Mouse (Mus musculus): ENCODE measurements at regions not wholly inside any gene's neighbourhood (a gene's known extent, or its start where the extent isn't known, plus 50 kb on each side); places are given as distances from the start of the nearest gene placed in this dataset.
"Not testable (repeated sequence)": the region's sequence is repeated elsewhere in the genome, so short reads cannot be mapped to it uniquely, and the experiment has no call there.

DNA sequence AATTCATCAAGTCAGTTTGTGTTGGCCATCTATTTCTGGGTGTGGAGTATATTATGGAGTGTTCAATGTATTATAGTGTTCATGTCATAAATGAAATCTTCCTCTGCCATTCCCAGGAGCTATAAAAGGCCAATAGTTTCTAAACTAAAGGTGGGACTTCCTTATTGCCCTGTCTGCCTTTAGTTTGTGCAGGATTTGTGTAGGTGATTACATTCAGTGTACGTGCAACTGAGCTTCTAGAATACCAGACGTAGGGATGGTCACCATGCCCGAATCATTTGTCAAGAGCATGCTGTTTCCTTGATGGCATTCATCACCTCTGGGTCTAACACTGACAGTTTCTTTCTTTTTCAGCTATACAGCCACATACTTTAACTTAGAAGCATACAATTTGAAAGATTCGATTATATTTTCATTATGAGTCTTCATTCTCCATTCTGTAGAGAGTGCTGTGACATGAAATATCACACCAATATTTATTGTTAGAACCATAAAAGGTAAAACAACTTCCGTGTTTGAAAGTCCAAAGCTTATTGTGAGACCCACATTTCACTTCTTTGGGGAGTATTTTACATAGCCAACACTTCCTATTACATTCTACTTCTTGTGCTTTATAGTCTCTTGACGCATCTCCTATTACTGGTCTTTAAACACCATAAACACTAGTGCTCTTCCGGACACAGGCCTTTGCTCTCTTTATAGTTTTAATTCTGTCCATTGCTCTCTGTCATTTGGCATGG is 494.1 kb upstream of the Klf6 start:
- DNase-seq (ENCODE audit: low read depth, low spot score) = no peak

GRCm38 (mm10) chr13:5370007-5370406 is 491.3 kb upstream of the Klf6 start:
- no peak for DNase-seq (ENCODE audit: low read depth, low spot score)

GRCm38 (mm10) chr13:5373191-5373590 is 488.1 kb upstream of the Klf6 start:
- DNase-seq (ENCODE audit: low read depth, low spot score) = no peak

DNA sequence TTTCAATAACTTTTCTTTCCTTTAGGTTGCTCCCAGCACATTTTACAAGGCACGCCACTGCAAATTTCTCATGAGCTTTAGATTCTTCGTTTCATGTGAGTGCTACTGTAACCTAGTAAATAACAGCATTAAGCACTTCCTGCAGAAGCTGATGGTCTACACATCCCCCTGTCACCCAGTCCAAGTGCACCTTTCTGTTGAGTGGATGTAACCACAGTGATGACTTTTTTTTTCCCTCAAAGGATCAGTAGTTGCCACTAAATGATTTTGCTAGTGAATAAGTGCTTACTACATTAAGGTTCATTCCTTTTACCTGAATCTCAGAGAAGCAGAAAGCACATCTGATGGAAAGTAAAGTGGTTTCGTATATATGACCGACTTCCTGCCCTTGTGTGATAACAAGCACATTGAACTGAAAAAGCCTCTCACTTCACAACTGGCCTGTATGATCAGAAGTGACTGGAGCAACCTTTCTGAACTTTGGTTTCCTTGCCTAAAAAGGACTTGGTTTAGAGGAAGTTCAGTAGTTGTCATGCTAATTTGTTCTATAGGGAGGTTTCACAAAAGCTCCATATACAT is 453.0 kb upstream of the Klf6 start:
- DNase-seq (ENCODE audit: low read depth, low spot score) = no peak

DNA sequence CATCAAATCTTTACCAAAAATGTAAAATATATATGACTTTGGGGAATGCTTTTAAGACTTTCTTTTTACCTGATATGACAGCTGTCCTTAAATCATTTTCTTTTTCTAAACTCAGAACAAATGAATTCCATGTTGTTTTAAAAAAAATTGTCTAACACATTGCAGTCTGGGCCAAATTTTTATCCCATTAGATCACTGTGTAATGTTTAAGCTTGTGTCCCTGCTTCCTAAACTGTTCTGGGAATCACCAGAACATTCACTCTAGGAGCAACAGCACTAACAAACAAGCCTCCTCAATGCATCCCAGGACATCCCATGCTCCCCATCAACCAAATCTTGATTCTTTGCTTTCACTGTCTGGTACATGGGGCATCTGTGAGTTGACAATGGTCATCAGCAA is 449.2 kb upstream of the Klf6 start:
- no peak for DNase-seq (ENCODE audit: low read depth, low spot score)

DNA sequence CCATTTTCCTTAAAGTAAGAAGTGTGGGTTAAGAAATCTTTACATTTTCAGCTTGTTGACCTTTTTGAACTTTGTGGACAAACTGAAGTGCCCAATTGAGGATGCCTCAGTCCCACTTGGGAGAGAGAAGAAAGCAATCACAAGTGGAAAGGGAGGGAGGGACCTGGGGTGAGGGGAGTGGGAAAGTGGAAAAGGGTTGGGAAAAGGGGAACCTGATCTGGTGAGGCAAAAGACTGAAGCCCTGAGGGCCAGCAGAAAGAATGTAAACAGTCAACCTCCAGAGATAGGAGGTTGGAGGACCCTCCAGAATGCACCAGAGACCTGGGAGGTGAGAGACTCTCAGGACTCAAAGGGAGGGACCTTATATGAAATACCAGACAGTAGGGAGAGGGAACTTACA is 448.3 kb upstream of the Klf6 start:
- DNase-seq (ENCODE audit: low read depth, low spot score) = not testable (repeated sequence)

GRCm38 (mm10) chr13:5424110-5424509 is 437.2 kb upstream of the Klf6 start:
- no peak for DNase-seq (ENCODE audit: low read depth, low spot score)

- no peak for DNase-seq (ENCODE audit: low read depth, low spot score)
These were observed 435.6 kb upstream of the Klf6 start for GRCm38 (mm10) chr13:5425491-5426232.

GRCm38 (mm10) chr13:5433652-5434051 is 427.6 kb upstream of the Klf6 start:
- no peak for DNase-seq (ENCODE audit: low read depth, low spot score)

DNA sequence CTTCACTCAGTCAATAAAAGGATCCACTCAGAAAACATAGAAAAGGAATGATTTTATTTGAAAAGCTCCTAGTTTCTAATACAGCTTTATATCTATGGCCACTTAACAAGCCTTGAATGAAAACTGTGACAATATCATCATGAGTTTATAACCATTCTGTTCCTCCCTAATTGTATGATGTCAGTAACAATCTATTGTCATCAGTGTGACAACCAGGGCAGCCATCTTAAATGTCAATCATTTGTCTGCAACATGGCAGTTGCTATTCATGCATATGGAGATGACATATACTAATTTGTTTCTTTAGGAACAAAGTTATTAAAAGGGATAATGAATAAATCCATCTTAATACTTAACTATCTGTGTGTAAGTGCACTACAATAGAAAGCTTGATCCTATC is 426.2 kb upstream of the Klf6 start:
- DNase-seq (ENCODE audit: low read depth, low spot score) = no peak

DNA sequence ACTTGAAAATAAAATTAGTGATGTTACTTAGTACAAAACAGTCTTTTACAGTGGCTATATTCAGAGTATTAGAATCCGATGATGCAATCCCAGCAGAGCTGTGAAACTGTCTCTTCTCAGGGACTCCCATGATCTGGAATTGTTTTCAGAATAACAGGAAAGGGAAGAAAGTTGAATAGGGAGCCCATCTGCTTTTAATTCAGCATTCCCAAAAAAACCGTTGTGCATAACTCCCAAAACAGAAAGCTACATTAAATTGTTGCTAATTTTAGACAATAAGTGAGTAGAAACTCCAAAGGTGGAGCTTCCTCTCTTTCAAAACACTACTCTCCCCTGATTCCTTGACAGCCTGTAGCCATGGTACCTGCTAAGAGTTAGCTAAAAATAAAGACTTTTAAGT is 425.1 kb upstream of the Klf6 start:
- DNase-seq (ENCODE audit: low read depth, low spot score) = no peak

GRCm38 (mm10) chr13:5440454-5440853 is 420.8 kb upstream of the Klf6 start:
- DNase-seq (ENCODE audit: low read depth, low spot score) = no peak

DNA sequence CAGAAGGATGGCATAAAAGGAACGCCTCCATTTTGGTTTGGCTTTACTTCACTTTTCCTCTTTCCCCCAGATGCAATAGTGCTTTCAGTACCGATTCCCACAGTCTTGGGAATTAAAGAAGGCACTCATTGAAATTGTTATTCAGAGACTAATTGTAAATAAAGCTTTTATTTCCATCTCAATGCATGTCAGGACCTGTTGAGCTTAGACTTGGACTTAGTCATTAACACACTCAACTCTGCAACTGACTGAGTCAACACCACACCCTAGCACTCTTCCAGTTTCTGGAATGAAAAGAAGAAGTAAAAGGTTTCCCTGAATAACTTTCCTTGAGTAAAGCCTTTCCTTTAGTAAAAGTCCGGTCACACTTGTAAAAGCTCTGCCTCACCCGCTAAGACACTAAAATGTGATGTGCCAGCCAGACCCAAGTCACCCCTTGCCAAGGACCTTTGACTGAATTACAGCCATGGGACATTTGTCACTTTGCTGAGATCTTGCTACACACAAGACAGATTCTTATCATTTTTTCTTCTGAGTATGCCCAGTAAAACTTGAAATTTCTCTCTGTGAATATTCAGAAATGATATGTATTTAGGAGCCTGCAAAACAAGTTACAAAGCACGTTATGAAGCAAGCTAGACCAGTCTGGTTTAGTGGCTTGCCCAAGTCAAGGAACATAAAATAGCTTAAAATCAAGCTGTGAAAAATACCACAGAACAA is 416.4 kb upstream of the Klf6 start:
- no peak for DNase-seq (ENCODE audit: low read depth, low spot score)

- DNase-seq (ENCODE audit: low read depth, low spot score) = no peak
These were observed 412.7 kb upstream of the Klf6 start for GRCm38 (mm10) chr13:5448601-5449000.

DNA sequence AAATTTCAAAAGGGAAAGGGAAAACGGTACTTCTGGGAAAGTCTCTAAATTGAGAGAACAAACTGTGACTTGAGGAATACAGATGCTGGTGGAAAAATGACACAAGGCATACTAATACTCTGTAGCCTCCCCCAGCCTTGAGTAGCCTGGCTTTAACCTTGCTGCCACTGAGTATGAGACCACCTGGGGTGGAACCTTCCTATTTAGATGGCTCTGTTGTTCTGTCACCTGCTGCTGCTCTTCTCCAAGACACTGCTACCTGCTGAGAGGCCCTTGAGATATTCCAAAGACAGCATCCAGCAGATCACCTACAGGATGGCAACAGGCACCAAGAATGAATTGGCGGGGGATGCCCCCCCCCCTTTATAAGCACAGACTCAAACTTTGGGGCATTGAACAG is 380.5 kb upstream of the Klf6 start:
- no peak for DNase-seq (ENCODE audit: low read depth, low spot score)

DNA sequence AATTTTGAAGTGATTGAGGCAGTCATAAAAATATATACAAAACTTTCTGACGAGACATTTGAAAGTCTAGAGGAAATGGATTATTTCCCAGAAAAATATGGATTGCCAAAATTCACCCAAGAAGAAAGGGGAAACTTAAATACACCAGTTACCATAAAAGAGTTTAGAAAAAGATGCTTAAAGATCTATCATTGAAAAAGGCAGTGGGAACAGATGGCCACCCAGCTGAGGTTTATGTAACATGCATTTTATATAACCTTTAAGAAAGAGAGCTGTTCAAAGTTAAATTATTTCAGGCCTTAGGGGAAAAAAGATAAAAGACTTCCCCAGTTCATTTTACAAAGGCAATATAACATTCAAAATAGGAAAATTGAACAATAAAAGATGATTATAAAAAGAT is 369.0 kb upstream of the Klf6 start:
- no peak for DNase-seq (ENCODE audit: low read depth, low spot score)

DNA sequence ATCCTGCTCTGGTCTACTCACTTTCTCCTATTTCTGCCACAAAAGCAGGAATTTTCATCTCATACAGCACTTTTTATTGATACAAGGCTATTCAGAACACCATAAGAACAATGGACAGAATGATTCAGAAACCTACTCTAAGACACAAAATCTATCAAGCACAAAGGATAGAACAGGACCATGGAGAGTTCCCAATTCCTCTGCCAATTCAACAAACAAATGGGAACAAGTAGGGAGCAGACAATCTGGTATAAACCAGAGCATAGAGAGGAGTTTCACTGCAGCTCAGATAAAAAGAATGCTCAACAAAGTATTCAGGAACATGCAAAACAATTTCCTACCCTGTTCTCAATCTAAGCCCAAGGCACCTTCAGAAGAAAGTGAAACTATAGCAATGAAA is 363.7 kb upstream of the Klf6 start:
- no peak for DNase-seq (ENCODE audit: low read depth, low spot score)

DNA sequence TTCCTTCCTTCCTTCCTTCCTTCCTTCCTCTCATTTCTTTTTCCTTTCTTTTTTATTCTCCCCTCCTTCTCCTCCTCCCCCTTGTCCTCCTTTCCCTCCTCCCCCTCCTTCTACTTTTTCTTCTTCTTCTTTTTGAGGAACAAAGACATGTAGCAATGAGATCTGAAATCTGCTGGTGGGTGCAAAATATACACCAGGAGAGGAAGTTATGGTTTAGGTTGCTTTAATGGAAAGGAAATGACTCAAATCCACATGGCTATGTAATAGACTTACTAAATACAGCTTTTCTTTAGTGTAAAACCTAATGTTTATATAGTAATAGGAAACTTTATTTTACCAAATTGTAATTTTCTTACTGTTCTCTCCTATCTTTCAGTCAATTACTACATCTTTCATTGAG is 349.5 kb upstream of the Klf6 start:
- DNase-seq (ENCODE audit: low read depth, low spot score) = no peak

DNA sequence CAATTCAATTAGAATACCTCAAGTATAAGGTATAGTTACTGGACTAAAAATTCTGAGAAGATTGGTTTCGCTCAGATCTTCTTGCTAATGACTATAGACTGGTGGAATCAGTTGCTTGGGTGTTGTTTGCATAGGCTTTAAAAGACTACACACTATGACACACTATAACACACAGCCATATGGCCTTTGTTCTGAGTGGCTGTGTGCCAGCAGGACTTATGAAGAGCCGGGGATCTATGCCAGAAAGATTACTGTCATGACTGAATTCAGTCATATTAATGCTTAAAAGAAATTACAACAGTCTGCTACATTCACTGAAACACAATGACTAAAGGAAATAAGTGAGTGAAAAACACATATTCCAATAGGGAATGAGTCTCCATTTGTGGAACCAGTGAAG is 345.7 kb upstream of the Klf6 start:
- no peak for DNase-seq (ENCODE audit: low read depth, low spot score)

- DNase-seq (ENCODE audit: low read depth, low spot score) = no peak
These were observed 345.2 kb upstream of the Klf6 start for GRCm38 (mm10) chr13:5516088-5516487.

DNA sequence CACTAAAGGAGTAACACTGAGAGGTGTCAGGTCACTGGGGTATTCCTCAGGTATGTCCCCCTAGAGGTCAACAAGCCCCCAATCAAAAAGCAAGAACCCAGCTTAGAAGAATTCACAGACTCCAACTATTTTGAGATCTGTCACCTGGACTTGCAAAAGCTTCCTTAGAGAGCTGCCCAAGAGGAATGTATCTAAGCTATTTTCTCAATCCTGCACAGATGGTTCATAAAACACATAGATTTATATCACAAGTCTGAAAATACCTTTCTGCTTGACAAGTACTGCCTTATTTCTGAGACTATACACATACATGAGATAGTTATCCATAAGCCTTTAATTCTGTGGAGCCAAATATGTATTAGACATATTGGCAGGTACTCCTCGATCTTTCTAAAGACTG is 342.1 kb upstream of the Klf6 start:
- no peak for DNase-seq (ENCODE audit: low read depth, low spot score)

DNA sequence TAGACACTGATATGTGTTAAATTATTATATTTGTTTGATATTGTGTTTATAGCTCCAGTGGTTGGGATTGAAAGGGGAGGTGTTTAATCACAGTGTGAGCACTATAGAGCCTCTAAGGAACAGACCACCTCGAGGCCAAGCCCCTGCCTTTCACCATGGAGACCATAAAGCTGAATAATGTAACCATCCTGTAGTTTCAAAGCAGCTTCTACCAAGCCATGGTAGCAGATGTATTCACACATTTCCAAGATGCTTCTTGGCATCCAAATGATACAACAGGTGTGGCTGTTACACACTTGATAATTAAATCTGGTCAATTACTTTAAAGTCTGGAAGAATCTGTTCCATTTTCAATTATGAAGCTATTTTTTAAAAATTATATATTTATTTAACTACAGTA is 341.7 kb upstream of the Klf6 start:
- DNase-seq (ENCODE audit: low read depth, low spot score) = no peak
